Mouse (Mus musculus) bone marrow, adult 2 months (tissue): ENCODE results near the gene Megf11. TPM values are rescaled to one million over a fixed set of nuclear protein-coding genes. Genes with fewer than 3 reads are reported as not detected.

Source experiments
- H3K27ac ChIP-seq: fragments of 200-500 bp; 2 replicates; pipeline ENCODE4 v1.5.1; 2012; ENCODE audit warnings: low read depth, mild to moderate bottlenecking, control low read depth, inconsistent platforms, low read length; ENCODE audit not compliant: control insufficient read depth, poor library complexity, insufficient read depth
- H3K4me1 ChIP-seq: fragments of 200-500 bp; 2 replicates; pipeline ENCODE4 v1.6.1; 2011; ENCODE audit warnings: low read length; ENCODE audit not compliant: control insufficient read depth, insufficient read depth
- H3K4me3 ChIP-seq: fragments of 200-500 bp; replicated peaks from 2 replicates; pipeline ENCODE3; 2011; ENCODE audit warnings: mild to moderate bottlenecking, low read depth, low read length, control low read depth; ENCODE audit not compliant: control insufficient read depth
- CTCF ChIP-seq: fragments of 200-500 bp; IDR thresholded peaks from 2 replicates; pipeline ENCODE4 v1.5.1; 2011; ENCODE audit warnings: low read length, control low read depth; ENCODE audit not compliant: control insufficient read depth, insufficient read depth
- POLR2A ChIP-seq: fragments of 200-500 bp; IDR thresholded peaks from 2 replicates; pipeline ENCODE4 v1.6.1; 2011; ENCODE audit warnings: low read depth, mild to moderate bottlenecking, control low read depth, low read length, borderline replicate concordance; ENCODE audit not compliant: control insufficient read depth
- WGBS: fragments of 180-500 bp; shearing (Covaris S2); methylation state at CpG from one replicate; pipeline ENCODE4 v1.1.7; 2018; 5-methylcytosine and 5-hydroxymethylcytosine counted together
- polyA plus RNA-seq: library from polyadenylated mRNA; stranded (reverse); fragments of >200 nt; gene quantifications from 2 replicates; pipeline ENCODE4 v1.2.4, GENCODE M21; 2011; ENCODE audit warnings: low replicate concordance; ENCODE audit not compliant: missing spikeins, insufficient read depth, insufficient read length

Gene Megf11
- polyA plus RNA-seq, 1 experiment = not detected

GRCm38 (mm10) chr9:64406841-64407240 lies 21.4 kb downstream of the Megf11 start:
- Histone ChIP-seq H3K4me1 (no peaks in the 10 kb centered on the region), H3K27ac (no peak overlapping the region), H3K4me3 (no peak overlapping the region)
- 66% methylated on average over 2 of the region's 2 CpGs for WGBS
- TF ChIP-seq CTCF = no peak
- TF ChIP-seq POLR2A = no peak

GRCm38 (mm10) chr9:64407390-64407970 lies 22.1 kb downstream of the Megf11 start:
- TF ChIP-seq CTCF = no peak
- no peak for TF ChIP-seq POLR2A
- Histone ChIP-seq H3K4me3 (no peak overlapping the region), H3K4me1 (no peaks in the 10 kb centered on the region), H3K27ac (no peak overlapping the region)
- 79% methylated on average over 7 of the region's 7 CpGs for WGBS

- no peak for TF ChIP-seq POLR2A
- no peak for TF ChIP-seq CTCF
Observed at GRCm38 (mm10) chr9:64408821-64409220, 23.4 kb downstream of the Megf11 start.

GRCm38 (mm10) chr9:64420471-64420870 lies 35.0 kb downstream of the Megf11 start:
- TF ChIP-seq CTCF (no peak), POLR2A (no peak)
- Histone ChIP-seq H3K4me1 (no peaks in the 10 kb centered on the region), H3K27ac (no peak overlapping the region), H3K4me3 (no peak overlapping the region)
- WGBS = 65% methylated on average over 3 of the region's 3 CpGs

More at GRCm38 (mm10) chr9:64408821-64409220, 23.4 kb downstream of the Megf11 start:
- WGBS = 81% methylated on average over 8 of the region's 8 CpGs
- no peak overlapping the region for H3K4me3 ChIP-seq
- H3K27ac ChIP-seq = no peak overlapping the region
- no peaks in the 10 kb centered on the region for H3K4me1 ChIP-seq

- no peak overlapping the region for H3K27ac ChIP-seq
- TF ChIP-seq CTCF = no peak
- no peak for TF ChIP-seq POLR2A
- no peak overlapping the region for H3K4me3 ChIP-seq
- H3K4me1 ChIP-seq = no peaks in the 10 kb centered on the region
- 87% methylated on average over 8 of the region's 8 CpGs for WGBS
Observed at GRCm38 (mm10) chr9:64421986-64422616, 36.7 kb downstream of the Megf11 start.

GRCm38 (mm10) chr9:64423912-64424311 lies 38.5 kb downstream of the Megf11 start:
- 69% methylated on average over 1 of the region's 1 CpGs for WGBS
- no peak overlapping the region for H3K4me3 ChIP-seq
- no peak for TF ChIP-seq POLR2A
- TF ChIP-seq CTCF = no peak

GRCm38 (mm10) chr9:64436121-64436520 lies 50.7 kb downstream of the Megf11 start:
- Histone ChIP-seq H3K27ac (no peak overlapping the region), H3K4me1 (no peaks in the 10 kb centered on the region), H3K4me3 (no peak overlapping the region)
- 73% methylated on average over 2 of the region's 2 CpGs for WGBS
- TF ChIP-seq CTCF (no peak), POLR2A (no peak)

More at GRCm38 (mm10) chr9:64423912-64424311, 38.5 kb downstream of the Megf11 start:
- Histone ChIP-seq H3K4me1 (no peaks in the 10 kb centered on the region), H3K27ac (no peak overlapping the region)

GRCm38 (mm10) chr9:64440101-64440500 lies 54.7 kb downstream of the Megf11 start:
- no peaks in the 10 kb centered on the region for H3K4me1 ChIP-seq
- no peak overlapping the region for H3K27ac ChIP-seq
- WGBS = 84% methylated on average over 7 of the region's 7 CpGs
- H3K4me3 ChIP-seq = no peak overlapping the region
- TF ChIP-seq CTCF (no peak), POLR2A (no peak)
